ENCODE assay signal across 7 mouse cellular contexts in genomic region chr5:38038274-38038673, GRCm38 (mm10). TPM values are rescaled to one million over a fixed set of nuclear protein-coding genes. Genes with fewer than 3 reads are reported as not detected.
DNase-seq lines count a peak whose midpoint lies in the region; ATAC-seq lines count a peak whose summit lies in the region.

No protein-coding gene starts in this region.

- H3K9ac ChIP-seq in hindbrain, embryonic 11.5 days (ENCODE audit: low read depth, low read length) = peak overlapping the region; percentile 94
- H3K9ac ChIP-seq in liver, embryonic 12.5 days = peak overlapping the region; percentile 86

- H3K27me3 ChIP-seq in hindbrain, embryonic 11.5 days (ENCODE audit: control insufficient read depth, insufficient read depth, low read length) = no peaks in the 10 kb centered on the region
- peaks cover 13% of the 10 kb centered on the region; the same call in 1 of the 2 replicates for H3K27me3 ChIP-seq in liver, embryonic 12.5 days (replicated peaks)

- 22% methylated on average over 9 of the region's 9 CpGs for WGBS in hindbrain, embryonic 11.5 days
- WGBS in liver, embryonic 12.5 days (ENCODE audit: insufficient replicate concordance) = 20% methylated on average over 9 of the region's 9 CpGs

- ATAC-seq in hindbrain, embryonic 11.5 days (ENCODE audit: low FRiP score) = no peak
- no peak for ATAC-seq in liver, embryonic 12.5 days

- no peaks in the 10 kb centered on the region for H3K9me3 ChIP-seq in hindbrain, embryonic 11.5 days (ENCODE audit: control insufficient read depth, low read length)
- no peaks in the 10 kb centered on the region for H3K9me3 ChIP-seq in liver, embryonic 12.5 days (replicated peaks)

- peak; percentile 11 for DNase-seq in thymus, postnatal 14 days
- no peak for DNase-seq in thymus, postnatal 36 days
- peak; percentile 19 to 31 for DNase-seq in cerebellum, postnatal 14 days
- DNase-seq in hindbrain, embryonic 11.5 days (ENCODE audit: low spot score) = peak; percentile 24
- DNase-seq in retina, postnatal 1 day = peak; percentile 29
- no peak for DNase-seq in right cerebral cortex, adult 18-20 months

- no peaks in the 10 kb centered on the region for H3K4me1 ChIP-seq in hindbrain, embryonic 11.5 days (replicated peaks; ENCODE audit: control insufficient read depth, insufficient read depth, low read length)
- peaks cover 22% of the 10 kb centered on the region for H3K4me1 ChIP-seq in liver, embryonic 12.5 days

- H3K36me3 ChIP-seq in hindbrain, embryonic 11.5 days (ENCODE audit: control insufficient read depth, insufficient read depth, low read length) = no peaks in the 10 kb centered on the region
- H3K36me3 ChIP-seq in liver, embryonic 12.5 days = peaks cover 5% of the 10 kb centered on the region; the same call in 1 of the 2 replicates

- H3K4me2 ChIP-seq in hindbrain, embryonic 11.5 days (replicated peaks; ENCODE audit: low read depth, low read length) = peak overlapping the region; percentile 54
- peak overlapping the region; percentile 81 for H3K4me2 ChIP-seq in liver, embryonic 12.5 days

- no peak overlapping the region for H3K27ac ChIP-seq in hindbrain, embryonic 11.5 days (ENCODE audit: low read depth, low read length)
- H3K27ac ChIP-seq in liver, embryonic 12.5 days = no peak overlapping the region

- peak overlapping the region; percentile 81 for H3K4me3 ChIP-seq in hindbrain, embryonic 11.5 days (ENCODE audit: low read depth, low read length)
- peak overlapping the region; percentile 87 for H3K4me3 ChIP-seq in liver, embryonic 12.5 days

RNA-seq across cellular contexts. Expression of gene Stx18, which starts 0.3 kb away (rescaled TPM):
- polyA plus RNA-seq in hindbrain, embryonic 11.5 days (2014; fragmentation: Nextera tagmentation; extraction: Ambion mirVana) = 56.0 and 59.1 TPM in 2 replicates
- 20.0 and 20.2 TPM in 2 replicates for polyA plus RNA-seq in liver, embryonic 12.5 days (2016; fragmentation: Nextera tagmentation; extraction: Ambion mirVana)

Comparison
In these comparisons a context has a peak if more than half of its experiments do, and no peak if none do; other contexts are left out.
1. DNase-seq: peak in thymus, postnatal 14 days (single experiment), cerebellum, postnatal 14 days (2 of 2), hindbrain, embryonic 11.5 days (single experiment) and retina, postnatal 1 day (single experiment); none in thymus, postnatal 36 days (0 of 2) and right cerebral cortex, adult 18-20 months (single experiment).